Mouse (Mus musculus) heart, postnatal 4 days (tissue): ENCODE measurements around the gene Keap1. TPM values are rescaled to one million over a fixed set of nuclear protein-coding genes. Genes with fewer than 3 reads are reported as not detected.
"Not testable (repeated sequence)": the region's sequence is repeated elsewhere in the genome, so short reads cannot be mapped to it uniquely, and the experiment has no call there.

Experiments used
- DNase-seq: peaks from one replicate; pipeline ENCODE4 v3.0.0; 2021
- total RNA-seq, 2 experiments: library from RNA; stranded (reverse); gene quantifications; 2 replicates each; pipeline ENCODE4 v1.2.3; 2021

Gene Keap1
- total RNA-seq = 10 to 100 TPM; 33.7 to 37.7 TPM

DNA sequence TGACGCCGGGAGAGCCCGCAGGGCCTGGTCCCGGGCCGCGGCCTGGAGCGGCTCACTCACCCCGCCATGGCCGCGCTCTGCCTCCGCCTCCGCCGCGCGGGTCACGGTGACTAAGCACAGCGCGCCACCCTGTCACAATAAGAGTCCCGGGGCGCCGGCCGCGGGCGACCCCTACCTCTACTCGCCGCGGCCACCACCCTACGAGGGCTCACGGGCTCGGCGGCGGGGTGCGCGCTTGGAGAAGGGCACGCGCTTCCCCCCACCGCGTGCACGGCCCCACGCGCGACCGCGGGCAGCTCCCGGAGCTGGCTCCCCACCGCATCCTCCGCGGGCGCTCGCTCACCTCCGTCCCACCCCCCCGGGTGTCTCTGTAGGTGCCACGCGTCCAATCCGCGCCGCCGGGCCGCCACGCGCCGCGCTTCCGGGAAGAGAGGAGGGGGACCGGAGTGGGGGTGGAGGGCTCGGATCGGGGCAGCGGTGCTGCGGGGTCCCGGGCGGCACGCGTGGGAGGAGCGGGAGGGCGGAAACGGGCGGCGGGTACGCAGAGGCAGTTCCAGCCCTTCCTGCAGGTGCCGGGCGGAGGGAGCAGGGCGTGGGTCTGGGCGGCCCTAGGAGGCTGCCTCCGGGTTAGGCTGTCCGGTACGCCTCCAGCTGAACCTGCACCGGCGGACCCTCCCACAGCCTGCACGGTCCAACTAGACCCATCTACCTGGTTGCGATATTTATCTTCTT, at the start of gene Keap1:
Gene Keap1, minus strand, starts transcription at position 629 of the 732 bp plus-strand sequence.
- DNase-seq = peak; percentile 86

DNA sequence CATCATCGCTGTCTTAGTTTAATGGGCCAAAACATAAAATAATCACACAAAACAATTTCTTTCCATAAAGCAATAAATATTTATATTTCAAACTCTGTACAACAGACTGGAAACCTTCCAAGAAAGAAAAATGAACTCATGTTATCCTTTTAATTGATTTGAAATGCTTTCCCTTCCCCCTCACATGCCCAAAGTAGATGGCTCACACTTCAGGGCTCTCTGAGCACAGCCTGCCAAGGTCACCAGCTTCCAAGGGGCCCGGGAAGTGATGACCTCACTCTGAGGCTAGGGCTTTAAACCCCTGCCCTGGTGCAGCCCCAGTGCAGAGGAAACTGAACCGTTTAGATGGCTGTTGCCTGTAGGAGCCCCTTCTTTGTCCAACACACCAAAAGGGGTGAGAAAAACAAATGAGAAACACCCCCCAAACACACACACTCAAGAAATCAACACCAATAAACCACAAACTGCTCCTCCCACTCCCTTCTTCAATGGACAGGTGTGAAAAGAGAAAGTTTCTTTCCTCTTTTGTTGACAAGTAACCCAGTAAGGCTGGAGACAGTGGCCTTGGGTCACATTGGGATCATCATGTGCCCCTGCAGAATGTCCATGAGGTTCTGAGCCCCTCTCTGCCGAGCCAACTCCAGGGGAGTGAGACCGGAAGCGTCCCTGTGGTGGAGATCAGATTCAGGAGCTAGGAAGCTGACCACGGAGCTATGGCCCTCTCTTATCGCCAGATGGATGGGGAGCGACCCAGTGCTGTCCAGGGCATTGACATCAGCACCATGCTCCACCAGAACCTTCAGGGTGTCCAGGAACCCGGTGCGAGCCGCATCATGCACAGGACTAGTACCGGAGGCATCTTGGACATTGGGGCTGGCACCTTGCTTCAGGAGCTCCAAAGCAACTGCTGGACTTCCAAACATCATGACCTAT, 49.5 kb upstream of the Keap1 start:
- peak; percentile 31 for DNase-seq

DNA sequence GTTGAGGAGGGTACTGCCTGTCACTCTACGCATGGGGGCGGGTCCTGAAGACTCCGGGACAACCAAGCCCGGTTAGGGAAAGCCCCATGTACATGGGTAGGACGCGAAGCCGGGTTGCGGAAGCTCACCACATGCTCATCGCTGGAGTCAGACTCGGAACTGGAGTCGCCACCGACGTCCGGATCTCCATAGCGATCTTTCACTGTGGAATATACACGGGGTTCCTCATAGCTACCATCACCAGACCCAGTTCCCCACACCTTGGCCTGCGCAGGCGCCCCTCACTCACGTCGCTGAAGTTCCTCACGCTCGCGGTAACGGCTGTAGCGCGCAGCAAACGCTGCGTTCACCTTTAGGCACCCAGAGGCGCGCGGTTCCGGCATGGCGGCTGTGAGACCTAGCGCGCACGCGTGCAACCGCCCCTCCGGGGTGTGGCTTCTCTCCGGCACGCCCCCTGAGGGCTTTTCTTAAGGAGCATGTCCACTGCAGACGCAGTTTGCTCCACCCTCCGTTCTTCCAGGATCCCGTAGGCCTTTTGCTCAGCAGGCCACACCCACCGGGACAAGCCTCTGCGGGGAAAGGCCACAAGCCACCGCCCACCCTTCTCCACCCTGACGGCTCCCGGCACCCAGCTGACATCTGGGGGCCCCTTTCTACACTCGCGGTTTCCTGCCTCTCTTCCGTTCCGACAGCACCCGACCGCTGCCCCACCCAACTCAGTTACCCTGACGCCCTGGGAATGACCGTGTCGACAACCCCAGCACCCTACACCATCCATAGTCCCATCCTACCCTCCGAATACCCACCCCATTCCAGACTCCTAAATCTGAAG, 48.6 kb upstream of the Keap1 start, which contains the start of gene Kri1:
Gene Kri1, minus strand, starts transcription at position 399 of the 832 bp plus-strand sequence.
- DNase-seq = peak; percentile 98

DNA sequence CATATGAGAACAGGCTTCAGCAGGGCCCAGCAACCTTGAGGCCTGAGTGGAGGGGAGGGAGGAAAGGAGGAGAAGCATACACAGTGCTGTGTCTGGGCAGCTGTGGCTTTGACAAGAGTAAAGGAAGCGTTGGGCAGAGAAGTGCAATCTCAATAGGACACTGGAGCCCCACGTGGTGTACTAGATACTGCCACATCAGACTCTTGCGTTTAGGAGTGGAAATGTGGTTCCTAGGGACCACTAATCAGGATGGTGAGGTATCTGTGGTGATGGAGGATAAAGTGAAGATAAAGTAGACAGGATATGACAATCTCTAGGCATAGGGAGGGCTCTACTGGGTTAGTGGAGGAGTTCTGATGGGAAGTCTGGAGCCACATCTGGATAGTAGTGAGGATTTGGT, 47.6 kb upstream of the Keap1 start:
- no peak for DNase-seq

DNA sequence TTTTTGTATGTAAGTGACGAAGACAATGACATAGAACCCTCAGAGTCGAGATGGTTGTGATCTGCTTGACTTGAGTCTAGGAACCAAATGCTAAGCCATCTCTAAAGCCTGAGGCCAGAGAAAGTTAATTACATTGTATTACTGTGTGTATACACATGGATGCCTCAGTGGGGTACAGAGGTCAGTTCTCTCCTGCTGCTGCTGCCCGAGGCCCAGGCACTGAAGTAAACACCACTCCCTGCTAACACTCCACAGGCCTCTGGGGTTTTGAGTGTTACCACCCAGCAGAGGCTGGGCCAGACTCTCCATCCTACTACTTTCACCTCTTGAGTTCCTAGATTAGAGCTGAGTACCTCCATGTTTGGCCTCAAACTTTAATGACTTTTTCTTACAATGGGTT, 44.8 kb upstream of the Keap1 start:
- no peak for DNase-seq

DNA sequence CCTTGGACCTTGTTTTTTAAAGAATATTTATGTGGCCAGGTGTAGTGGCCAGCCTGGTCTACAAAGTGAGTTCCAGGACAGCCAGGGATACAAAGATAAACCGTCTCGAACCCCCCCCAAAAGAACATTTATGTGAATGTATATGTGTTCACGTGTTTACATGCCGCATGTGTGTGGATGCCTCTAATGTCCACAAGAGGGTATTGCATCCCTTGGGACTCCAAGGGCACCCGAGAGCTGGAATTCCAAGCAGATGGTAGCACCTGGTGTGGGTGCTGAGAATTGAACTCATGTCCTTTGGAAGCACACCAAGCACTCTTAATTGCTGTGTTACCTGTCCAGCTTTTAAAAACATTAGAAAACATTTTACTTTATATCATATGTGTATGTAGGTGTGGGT, 44.4 kb upstream of the Keap1 start:
- DNase-seq = no peak

DNA sequence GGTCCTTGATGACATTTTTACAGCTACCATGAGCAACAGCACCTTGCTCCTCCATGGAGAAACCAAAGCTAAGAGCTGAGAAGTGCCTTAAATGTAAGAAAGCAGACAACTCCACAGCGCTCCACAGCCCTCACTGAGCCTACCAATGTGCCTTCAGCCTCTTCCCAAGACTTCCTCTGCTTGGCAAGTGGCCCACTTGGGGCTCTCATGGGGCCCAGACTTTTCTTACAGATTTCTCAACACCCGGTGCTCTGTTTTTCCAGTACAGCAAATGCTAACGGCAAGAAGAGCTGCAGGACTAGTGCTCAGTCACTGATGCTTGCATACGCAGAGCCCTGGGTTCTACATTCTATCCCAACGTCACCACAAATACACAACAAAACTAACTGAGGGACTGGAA, 38.6 kb upstream of the Keap1 start:
- no peak for DNase-seq

DNA sequence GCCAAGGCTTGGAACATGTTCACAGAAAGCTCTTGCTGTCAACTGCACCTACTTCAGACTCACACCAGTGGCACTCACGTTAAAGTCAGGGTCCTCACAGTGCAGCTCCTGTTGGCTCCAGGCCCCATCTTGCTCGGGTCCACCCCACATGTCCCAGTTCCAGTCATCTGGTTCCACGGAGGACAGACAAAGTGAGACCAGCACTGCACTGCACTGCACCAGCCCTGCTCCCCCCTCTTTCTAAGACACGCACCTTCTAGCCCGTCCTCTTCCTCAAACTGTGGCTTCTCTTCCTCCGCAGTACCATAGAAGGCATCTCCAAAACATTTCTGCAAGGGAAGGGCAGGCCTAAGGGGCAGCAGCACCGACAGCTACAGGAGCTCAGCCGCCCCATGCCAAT, 37.1 kb upstream of the Keap1 start:
- DNase-seq = no peak

DNA sequence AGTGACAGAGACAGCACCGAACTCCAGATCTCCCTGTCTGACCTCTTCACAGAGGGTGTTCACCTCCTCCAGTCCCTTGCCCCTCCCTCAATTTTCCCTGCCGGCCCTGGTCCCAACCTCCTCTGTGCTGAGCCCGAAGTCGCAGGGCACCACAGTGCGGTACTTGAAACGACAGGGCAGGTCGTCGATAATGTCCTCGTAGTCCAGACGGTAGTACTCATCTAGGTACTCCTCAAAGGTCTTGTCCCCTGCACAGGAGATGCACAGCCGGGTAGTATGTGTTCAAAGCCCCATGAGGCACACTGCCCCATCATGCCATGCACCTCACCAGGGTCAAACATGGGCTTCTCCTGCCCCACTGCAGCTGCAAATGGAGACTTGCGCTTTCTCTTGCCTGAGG, 36.6 kb upstream of the Keap1 start:
- DNase-seq = no peak

DNA sequence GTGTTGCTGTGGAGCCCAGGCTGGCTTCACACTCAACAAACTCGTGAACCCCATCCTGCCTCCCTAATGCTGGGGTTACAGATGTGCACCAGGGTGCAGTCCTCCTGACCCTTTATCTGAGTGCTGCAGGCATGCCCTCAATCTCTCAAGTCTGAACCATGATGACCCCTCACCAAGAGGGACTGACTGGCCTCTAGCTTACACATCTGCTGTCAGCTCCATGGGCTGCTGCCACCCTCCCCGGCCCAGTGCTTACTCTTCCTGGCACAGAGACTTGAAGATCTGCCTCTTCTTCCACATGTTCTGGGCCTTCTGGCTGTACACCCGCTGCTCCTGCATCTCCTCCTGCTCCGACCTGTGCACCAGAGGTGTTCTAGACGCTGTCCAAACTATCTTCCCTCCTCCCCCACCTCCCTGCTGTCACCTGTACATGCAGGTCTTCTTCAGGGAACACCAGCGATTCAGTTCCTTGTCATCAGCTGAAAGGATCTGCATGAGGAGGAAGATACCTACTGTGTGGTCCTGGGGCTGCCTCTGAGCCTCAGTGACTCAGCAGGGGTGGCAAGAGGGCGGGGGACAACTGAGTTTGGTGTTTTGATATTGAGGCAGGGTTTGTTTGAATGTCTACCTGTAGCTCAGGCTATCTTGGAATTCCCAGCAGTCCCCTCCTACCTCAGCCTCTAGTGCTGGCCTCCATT, 36.0 kb upstream of the Keap1 start:
- no peak for DNase-seq

DNA sequence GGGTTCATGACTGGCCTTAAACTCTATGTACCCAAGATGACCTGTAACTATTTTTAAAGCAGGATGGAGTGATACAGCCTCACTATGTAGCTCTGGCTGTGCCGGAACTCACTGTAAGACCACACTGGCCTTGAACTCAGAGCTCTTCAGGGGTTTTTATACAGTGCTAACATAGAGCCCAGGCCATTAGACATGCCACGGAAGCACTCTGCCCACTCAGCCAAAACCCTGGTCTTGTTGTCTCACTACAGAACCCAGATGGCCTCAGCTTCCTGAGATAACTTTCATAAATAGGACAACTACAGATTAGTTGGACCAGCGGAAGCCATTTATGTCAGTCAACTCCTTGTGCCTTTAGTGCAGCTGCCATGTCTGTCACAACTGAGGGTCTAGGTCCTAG, 35.2 kb upstream of the Keap1 start:
- DNase-seq = no peak

DNA sequence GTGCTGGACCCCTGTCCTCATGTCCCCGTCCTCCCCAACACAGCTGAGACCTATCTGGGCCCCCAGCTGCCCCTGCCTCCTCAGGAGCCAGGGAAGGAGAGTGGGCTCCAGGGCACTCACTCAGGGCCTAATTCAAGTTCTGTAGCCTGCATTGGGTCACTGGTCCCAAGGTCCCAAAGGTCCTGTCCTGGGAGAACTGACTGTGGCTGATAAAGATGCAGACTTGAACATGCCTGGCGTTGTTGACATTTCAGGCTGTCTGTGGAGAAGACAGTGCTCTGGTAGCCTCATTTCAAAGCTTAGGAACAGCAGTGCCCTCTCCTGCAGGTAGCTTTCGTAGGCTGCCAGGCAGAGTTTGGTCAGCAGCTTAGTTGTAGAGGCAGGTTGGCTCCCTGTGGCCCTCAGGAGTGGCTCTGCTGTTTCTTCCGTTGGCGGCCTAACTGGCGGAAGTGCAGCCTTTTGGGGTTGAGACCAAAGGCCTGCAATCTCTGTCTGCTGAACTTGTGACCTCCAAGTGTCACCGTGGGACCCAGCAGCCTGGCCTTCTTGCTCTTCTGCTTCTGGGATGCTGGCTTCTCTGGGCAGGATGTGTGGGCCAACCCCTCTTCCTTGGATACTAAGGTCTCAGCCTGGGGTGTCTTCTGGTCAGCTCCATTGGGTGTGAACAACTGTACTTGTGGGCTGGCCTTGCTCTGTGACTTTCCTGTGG, 34.5 kb upstream of the Keap1 start:
- no peak for DNase-seq

DNA sequence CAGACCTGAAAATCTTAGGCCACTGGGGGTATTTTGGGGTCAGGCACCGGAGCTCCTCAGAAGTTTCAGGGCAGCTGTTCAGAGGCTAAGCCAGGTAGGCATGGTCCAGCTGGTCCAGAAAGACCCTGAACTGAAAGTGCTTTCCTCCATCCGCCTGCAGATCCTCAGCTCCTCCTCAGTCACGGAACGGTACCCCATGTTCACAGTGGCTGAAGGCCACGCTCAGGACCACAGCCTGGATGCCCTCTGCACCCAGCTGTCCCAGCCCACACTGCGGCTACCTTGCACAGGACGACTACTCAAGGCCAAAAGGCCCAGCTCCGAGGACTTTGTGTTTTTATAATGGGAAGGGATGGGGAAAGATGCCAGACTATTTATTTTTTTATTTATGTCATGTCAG, 33.9 kb upstream of the Keap1 start:
- no peak for DNase-seq

DNA sequence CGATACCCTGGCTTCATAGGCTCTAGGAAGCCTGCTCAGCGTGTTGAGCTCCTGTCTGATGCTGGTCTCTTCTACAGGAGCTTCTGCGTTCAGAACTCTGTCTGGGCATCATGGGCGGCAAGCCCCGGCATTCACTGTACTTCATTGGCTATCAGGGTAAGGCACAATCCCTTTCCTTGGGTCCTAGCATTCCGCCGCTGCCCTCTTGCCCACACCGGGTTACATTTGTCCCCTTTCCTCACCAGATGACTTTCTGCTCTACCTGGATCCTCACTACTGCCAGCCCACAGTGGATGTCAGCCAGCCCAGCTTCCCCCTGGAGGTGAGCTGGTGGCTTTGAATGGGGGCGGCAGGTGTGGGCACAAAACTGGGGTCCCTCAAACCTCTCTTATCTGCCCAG, 33.2 kb upstream of the Keap1 start:
- DNase-seq = no peak

DNA sequence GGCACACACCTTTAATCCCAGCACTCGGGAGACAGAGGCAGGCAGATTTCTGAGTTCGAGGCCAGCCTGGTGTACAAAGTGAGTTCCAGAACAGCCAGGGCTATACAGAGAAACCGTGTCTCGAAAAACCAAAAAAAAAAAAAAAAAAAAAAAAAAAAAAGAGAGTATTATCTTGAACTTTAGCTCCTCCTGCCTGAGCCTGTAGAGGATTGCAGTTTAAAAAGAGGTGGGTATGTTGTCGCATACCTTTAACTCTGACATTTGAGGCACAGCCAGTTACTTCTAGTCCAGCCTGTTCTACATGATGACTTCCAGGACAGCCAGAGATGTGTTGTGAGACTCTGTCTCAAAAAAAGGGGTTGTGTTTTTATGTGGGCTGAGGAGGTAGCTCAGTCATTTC, 30.4 kb upstream of the Keap1 start:
- DNase-seq = not testable (repeated sequence)

DNA sequence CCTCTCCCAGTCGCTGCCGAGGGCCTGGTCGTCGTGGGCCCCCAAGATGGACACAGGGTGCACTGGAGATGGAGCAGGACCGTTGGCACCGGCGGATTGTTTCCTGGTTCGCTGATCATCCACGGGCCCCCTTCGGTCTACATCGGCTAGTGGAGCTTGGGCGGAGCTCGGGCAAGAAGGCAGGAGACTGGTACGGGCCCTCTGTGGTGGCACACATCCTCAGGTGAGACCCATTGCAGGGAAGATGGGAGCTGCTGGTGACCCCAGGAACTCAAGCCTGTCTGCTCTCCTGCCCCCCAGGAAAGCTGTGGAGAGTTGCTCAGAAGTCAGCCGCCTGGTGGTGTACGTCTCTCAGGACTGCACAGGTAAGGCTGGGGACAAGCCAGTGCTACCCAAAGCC, 29.1 kb upstream of the Keap1 start:
- no peak for DNase-seq

DNA sequence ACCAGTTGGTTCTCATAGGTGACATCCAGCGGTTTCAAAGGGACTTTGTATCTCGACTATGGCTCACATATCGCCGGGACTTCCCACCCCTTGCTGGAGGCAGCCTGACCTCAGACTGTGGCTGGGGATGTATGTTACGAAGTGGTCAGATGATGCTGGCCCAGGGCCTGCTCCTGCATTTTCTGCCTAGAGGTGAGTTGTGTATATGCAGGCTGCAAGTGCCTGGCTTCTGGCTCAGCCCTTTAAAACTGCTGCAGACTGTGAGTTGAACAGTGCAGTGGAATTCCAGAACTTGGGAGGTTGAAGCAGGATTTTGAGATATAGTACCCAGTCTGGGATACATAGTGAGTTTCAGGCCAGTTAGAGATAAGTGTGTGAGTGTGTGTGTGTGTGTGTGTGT, 27.7 kb upstream of the Keap1 start:
- no peak for DNase-seq

DNA sequence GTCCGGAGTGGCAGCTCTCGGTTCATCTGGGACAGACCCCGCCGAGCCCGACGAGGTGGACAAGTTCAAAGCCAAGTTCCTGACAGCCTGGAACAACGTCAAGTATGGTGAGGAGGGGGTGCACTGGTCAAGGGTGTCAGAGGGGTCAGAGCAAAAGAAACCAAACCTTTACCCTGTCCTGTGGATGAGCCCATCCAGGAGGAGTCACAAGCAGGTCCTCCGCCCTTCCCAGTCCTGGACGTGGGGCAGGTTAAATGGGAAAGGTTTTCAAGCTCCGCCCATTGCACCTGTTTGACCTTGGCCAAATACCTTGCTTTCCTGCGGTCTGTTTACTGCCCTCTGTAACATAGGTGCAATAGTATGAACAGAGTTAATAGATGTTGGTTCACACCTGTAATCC, 26.4 kb upstream of the Keap1 start:
- DNase-seq = no peak

DNA sequence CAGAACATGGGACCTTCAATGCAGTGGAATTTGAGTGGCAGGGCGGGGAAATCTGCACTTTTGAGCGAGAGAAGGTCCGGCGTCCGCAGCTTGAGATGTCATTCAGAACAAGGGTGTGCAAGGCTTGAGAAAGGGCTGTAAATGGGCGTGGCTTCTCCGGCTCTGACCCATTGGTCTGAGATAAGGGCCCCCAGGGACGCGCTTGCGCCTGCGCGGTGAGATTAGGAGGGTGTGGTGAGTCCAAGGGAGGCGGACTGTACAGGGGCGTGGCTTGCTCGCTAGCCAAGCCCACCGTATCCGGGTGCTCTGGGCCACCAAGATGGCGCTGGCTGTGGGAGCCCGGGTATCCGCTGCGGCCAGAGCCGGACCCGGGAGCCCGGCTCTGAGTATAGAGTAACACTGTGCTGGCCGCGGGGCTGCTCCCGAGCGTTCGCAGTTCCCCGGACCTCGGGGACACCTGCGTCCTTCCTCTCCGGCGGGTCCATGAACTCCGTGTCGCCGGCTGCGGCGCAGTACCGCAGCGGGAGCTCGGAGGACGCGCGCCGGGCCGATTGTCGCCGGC, 25.9 kb upstream of the Keap1 start, which contains the start of gene Atg4d:
Gene Atg4d, plus strand, starts transcription at position 294 of the 562 bp plus-strand sequence.
- peak; percentile 100 for DNase-seq

DNA sequence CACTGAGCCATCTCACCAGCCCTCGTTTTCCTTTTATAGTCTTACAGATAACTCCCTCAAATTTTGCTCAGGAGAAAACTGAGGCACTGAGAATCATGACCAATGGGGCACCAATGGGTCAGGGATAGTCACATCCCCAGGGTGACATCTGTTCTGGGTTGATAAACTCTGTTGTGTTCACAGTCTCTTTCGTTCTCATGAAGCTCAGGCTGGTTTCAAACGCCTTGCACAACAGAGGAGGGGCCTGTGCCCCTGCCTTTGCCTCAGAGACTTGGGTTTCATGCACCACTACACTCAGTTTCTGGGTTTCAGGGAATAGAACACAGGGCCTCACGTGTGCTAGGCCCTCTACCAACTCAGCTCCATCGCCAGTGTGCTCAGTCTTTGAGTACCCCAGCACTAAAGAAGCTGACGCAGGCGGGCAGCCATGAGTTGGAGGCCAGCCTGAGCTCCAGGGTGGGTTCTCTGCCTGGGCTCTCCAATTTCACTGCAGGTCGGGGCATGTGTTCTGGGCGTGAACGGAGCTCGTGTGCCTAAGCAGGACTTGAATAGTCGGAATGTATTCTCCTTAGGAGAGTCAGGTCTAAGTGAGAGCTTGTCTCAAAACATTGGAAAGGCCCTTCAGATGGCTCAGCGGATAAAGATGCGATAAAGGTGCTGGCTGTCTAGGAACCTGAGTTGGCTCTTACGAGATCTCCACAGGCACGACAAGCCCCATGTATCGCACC, 25.3 kb upstream of the Keap1 start:
- DNase-seq = no peak
